Mouse (Mus musculus): ENCODE results near the gene Dnm1l.
"Not testable (repeated sequence)": the region's sequence is repeated elsewhere in the genome, so short reads cannot be mapped to it uniquely, and the experiment has no call there.

Gene Dnm1l

GRCm38 (mm10) chr16:16358481-16359100, at the start of gene Dnm1l:
Gene Dnm1l (minus strand): TSS chr16:16358959.
- peak; percentile 81 to 89 for DNase-seq (ENCODE audit: low spot score in 2 of 2)

DNA sequence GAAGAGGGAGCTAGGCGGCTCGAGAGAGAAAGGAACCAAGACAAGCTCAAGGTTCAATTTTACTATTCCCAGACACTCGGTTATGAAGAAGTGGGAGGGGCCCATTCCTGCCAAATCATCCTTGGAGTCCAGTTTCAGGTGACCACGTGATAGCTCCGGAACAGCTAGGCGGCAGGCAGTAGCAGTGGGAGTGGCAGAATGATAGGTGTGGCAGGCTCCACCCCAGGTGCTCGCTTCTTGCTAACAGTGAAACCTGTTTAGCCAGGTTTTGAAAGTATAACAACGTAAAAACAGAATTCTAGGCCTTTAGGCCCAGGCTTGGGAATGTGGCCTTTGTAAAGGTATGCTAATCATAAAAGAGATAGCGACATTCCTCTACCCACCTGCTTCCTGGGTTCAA, 8.5 kb upstream of the Dnm1l start:
- DNase-seq (ENCODE audit: low spot score in 2 of 2) = not testable (repeated sequence)

DNA sequence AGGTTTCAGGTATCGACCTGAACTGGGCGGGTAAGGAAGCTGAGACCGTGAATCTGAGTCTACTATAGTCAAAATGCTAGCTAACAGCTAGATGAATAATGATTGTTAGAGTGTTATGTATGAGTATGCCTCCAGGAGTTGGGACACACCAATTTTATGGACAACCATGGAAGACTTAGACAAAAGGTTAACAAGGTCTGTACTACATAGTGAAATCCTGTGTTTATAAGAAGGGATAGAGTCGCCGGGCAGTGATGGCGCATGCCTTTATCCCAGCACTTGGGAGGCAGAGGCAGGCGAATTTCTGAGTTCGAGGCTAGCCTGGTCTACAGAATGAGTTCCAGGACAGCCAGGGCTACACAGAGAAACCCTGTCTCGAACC, 333 bp upstream of the Dnm1l start:
- DNase-seq (ENCODE audit: low spot score in 2 of 2) = not testable (repeated sequence)

DNA sequence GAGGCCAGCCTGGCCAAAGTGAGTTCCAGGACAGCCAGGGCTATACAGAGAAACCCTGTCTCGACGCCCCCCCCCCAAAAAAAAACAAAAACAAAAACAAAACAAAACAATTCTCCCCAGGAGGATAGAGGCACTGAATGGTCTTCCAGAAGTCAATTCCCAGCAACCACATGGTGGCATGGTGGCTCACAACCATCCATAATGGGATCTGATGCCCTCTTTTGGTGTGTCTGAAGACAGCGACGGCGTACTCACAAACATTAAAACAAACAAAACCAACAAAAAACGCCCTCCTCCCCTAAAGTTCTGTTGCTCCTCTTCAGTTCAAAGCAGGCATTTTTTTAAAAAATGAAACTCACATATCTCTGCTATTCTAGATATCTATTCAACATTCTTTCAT, 851 bp downstream of the Dnm1l start:
- DNase-seq (ENCODE audit: low spot score in 2 of 2) = peak in 1 of 2 experiments; percentile 2

- no peak for DNase-seq (ENCODE audit: low spot score in 2 of 2)
Measured at GRCm38 (mm10) chr16:16346420-16346819, 12.3 kb downstream of the Dnm1l start.

- no peak for DNase-seq (ENCODE audit: low spot score in 2 of 2)
Measured at GRCm38 (mm10) chr16:16325775-16326336, 32.9 kb downstream of the Dnm1l start.

DNA sequence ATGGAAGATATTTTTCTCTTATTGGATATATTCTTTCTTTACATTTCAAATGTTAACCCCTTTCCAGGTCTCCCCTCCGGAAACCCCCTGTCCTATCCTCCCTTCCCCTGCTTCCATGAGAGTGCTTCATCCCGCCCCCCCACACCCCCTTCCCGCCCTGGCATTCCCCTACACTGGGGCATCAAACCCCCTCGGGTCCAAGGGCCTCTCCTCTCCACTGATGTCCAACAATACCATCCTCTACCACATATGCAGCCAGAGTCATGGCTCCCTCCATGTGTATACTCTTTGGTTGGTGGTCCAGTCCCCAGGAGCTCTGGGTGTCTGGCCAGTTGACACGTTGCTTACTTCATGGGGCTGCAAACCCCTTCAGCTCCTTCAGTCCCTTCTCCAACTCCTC, 47.4 kb downstream of the Dnm1l start:
- no peak for DNase-seq (ENCODE audit: low spot score in 2 of 2)

DNA sequence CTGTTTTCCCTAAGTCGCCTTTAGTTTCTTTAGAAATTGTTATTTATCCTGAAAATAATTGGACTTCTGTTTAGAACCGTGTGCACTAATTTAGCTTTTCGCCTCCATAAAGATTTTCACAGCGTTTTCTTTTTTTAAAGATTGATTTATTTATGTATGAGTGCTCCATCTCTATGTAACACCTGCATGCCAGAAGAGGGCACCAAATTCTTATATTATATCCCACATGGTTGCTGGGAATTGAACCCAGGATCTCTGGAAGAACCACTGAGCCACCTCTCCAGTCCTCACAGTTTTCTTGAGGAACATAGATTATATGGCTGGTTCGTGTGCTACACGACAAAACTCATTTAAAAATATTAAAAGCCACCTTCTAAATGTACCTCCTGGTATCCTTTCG, 54.9 kb downstream of the Dnm1l start:
- DNase-seq (ENCODE audit: low spot score in 2 of 2) = no peak

DNA sequence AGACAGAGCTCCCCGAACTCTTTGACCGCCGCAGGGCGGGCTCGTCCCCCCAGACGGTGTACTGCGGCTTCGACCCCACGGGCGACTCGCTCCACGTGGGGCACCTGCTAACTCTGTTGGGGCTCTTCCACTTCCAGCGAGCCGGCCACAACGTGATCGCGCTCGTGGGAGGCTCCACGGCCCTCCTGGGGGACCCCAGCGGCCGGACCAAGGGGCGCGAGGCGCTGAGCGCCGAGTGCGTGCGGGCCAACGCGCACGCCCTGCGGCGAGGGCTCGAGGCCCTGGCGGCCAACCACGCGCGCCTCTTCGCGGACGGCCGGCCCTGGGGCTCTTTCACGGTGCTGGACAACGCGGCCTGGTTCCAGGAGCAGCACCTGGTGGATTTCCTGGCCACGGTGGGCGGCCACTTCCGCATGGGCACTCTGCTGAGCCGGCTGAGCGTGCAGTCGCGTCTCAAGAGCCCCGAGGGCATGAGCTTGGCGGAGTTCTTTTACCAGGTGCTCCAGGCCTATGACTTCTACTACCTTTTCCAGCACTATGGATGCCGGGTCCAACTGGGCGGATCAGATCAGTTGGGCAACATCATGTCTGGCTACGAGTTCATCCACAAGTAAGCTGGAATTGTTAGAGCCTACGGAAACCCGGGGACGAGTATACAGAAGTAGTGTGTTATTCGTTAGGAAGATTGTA, 55.5 kb downstream of the Dnm1l start:
- DNase-seq (ENCODE audit: low spot score in 2 of 2) = peak; percentile 20 to 37

- peak; percentile 77 to 86 for DNase-seq (ENCODE audit: low spot score in 2 of 2)
Measured at GRCm38 (mm10) chr16:16302369-16303137, 56.2 kb downstream of the Dnm1l start, which contains the start of gene Yars2. Gene Yars2 (plus strand): TSS chr16:16302965.

DNA sequence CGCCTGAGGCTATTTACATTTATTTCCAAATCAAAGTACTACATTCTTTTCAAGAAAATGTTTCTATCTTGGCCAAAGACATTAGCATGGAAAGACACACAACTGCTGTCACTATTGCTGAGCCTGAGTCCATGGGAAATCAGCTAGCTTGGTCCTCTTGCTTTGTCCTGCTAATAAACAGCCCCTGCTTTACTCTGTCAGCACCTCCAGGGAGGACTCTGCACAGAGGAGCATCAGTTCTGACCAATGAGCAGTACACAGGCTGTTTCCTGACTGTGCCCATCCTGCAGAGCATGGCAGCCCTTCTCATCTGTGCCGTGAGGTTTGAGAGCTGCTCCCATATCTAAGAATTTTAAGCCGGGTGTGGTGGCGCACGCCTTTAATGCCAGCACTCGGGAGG, 85.0 kb downstream of the Dnm1l start:
- DNase-seq (ENCODE audit: low spot score in 2 of 2) = no peak

- no peak for DNase-seq (ENCODE audit: low spot score in 2 of 2)
Measured at GRCm38 (mm10) chr16:16272978-16273377, 85.8 kb downstream of the Dnm1l start.

GRCm38 (mm10) chr16:16262436-16262835, 96.3 kb downstream of the Dnm1l start:
- no peak for DNase-seq (ENCODE audit: low spot score in 2 of 2)
